Mouse (Mus musculus) neural tube, embryonic 13.5 days (tissue): ENCODE results near the gene Oxgr1. TPM values are rescaled to one million over a fixed set of nuclear protein-coding genes. Genes with fewer than 3 reads are reported as not detected.
"Not testable (repeated sequence)": the region's sequence is repeated elsewhere in the genome, so short reads cannot be mapped to it uniquely, and the experiment has no call there.

Experiments
- ATAC-seq: fragments of 200-750 bp; cut with Nextera tagmentation; 2 replicates; pipeline ENCODE4 v1.8.0; 2017; ENCODE audit warnings: low read depth, mild to moderate bottlenecking, moderate TSS enrichment, moderate library complexity
- H3K27ac ChIP-seq: fragments of 300-500 bp; sonication (generic); replicated peaks from 2 replicates; pipeline ENCODE4 v1.5.1; 2015; ENCODE audit warnings: moderate library complexity, mild to moderate bottlenecking, inconsistent platforms
- H3K27me3 ChIP-seq: fragments of 300-500 bp; sonication (generic); 2 replicates; pipeline ENCODE4 v1.6.1; 2015; ENCODE audit warnings: mild to moderate bottlenecking, inconsistent platforms
- H3K36me3 ChIP-seq: fragments of 300-500 bp; sonication (generic); 2 replicates; pipeline ENCODE4 v1.6.1; 2015; ENCODE audit warnings: mild to moderate bottlenecking, inconsistent platforms
- H3K4me1 ChIP-seq: fragments of 300-500 bp; sonication (generic); replicated peaks from 2 replicates; pipeline ENCODE4 v1.6.1; 2015; ENCODE audit warnings: inconsistent platforms
- H3K4me2 ChIP-seq: fragments of 300-500 bp; sonication (generic); 2 replicates; pipeline ENCODE4 v1.6.1; 2015; ENCODE audit warnings: inconsistent platforms, mild to moderate bottlenecking, moderate library complexity
- H3K4me3 ChIP-seq: fragments of 300-500 bp; sonication (generic); 2 replicates; pipeline ENCODE4 v1.5.1; 2015; ENCODE audit warnings: mild to moderate bottlenecking, inconsistent platforms
- H3K9ac ChIP-seq: fragments of 300-500 bp; sonication (generic); 2 replicates; pipeline ENCODE4 v1.6.1; 2015; ENCODE audit warnings: moderate library complexity, mild to moderate bottlenecking, inconsistent platforms
- H3K9me3 ChIP-seq: fragments of 300-500 bp; sonication (generic); 2 replicates; pipeline ENCODE4 v1.6.1; 2016; ENCODE audit warnings: inconsistent platforms
- WGBS: fragments of 180-500 bp; shearing (Covaris S2); methylation state at CpG from one replicate; pipeline ENCODE4 v1.1.7; 2015; 5-methylcytosine and 5-hydroxymethylcytosine counted together
- polyA plus RNA-seq: library from polyadenylated mRNA; unstranded; fragments of >200 nt; fragmentation: Nextera tagmentation; extraction: Ambion mirVana; gene quantifications from 2 replicates; pipeline ENCODE4 v1.2.1, GENCODE M21; 2015

The Oxgr1 gene
- polyA plus RNA-seq, 1 experiment from 2014 or later, result not detected

- Histone ChIP-seq H3K9ac (no peak overlapping the region), H3K9me3 (no peaks in the 10 kb centered on the region), H3K4me1 (no peaks in the 10 kb centered on the region), H3K27me3 (no peaks in the 10 kb centered on the region), H3K4me2 (no peak overlapping the region), H3K36me3 (no peaks in the 10 kb centered on the region), H3K27ac (no peak overlapping the region), H3K4me3 (no peak overlapping the region)
- WGBS, result 86% methylated on average over 11 of the region's 11 CpGs
- no peak for ATAC-seq
These were observed 32.0 kb downstream of the Oxgr1 start for GRCm38 (mm10) chr14:120009969-120010872.

GRCm38 (mm10) chr14:120005153-120005552 is 37.1 kb downstream of the Oxgr1 start:
- H3K4me1 ChIP-seq, result no peaks in the 10 kb centered on the region
- no peak overlapping the region for H3K4me2 ChIP-seq
- no peaks in the 10 kb centered on the region for H3K27me3 ChIP-seq
- ATAC-seq, result no peak
- no peaks in the 10 kb centered on the region for H3K9me3 ChIP-seq
- no peaks in the 10 kb centered on the region for H3K36me3 ChIP-seq
- no peak overlapping the region for H3K9ac ChIP-seq
- H3K27ac ChIP-seq, result no peak overlapping the region
- no peak overlapping the region for H3K4me3 ChIP-seq
- 42% methylated on average over 1 of the region's 1 CpGs for WGBS

- no peak overlapping the region for H3K4me3 ChIP-seq
- no peak for ATAC-seq
- H3K4me1 ChIP-seq, result no peaks in the 10 kb centered on the region
- no peaks in the 10 kb centered on the region for H3K9me3 ChIP-seq
- no peaks in the 10 kb centered on the region for H3K27me3 ChIP-seq
- no peak overlapping the region for H3K4me2 ChIP-seq
- no peaks in the 10 kb centered on the region for H3K36me3 ChIP-seq
- H3K27ac ChIP-seq, result no peak overlapping the region
- 91% methylated on average over 7 of the region's 7 CpGs for WGBS
- no peak overlapping the region for H3K9ac ChIP-seq
These were observed 38.6 kb downstream of the Oxgr1 start for GRCm38 (mm10) chr14:120003661-120004060.

- Histone ChIP-seq H3K4me3 (no peak overlapping the region), H3K27me3 (no peaks in the 10 kb centered on the region), H3K4me1 (no peaks in the 10 kb centered on the region), H3K27ac (no peak overlapping the region), H3K4me2 (no peak overlapping the region), H3K9me3 (no peaks in the 10 kb centered on the region), H3K36me3 (no peaks in the 10 kb centered on the region), H3K9ac (no peak overlapping the region)
- ATAC-seq, result no peak
- 93% methylated on average over 4 of the region's 4 CpGs for WGBS
These were observed 39.6 kb downstream of the Oxgr1 start for GRCm38 (mm10) chr14:120002673-120003072.

- H3K9me3 ChIP-seq, result no peaks in the 10 kb centered on the region
- H3K27me3 ChIP-seq, result no peaks in the 10 kb centered on the region
- no peak overlapping the region for H3K9ac ChIP-seq
- no peak overlapping the region for H3K27ac ChIP-seq
- no peak overlapping the region for H3K4me3 ChIP-seq
- no peak overlapping the region for H3K4me2 ChIP-seq
- 94% methylated on average over 10 of the region's 10 CpGs for WGBS
- no peaks in the 10 kb centered on the region for H3K36me3 ChIP-seq
- ATAC-seq, result no peak
- no peaks in the 10 kb centered on the region for H3K4me1 ChIP-seq
These were observed 52.6 kb downstream of the Oxgr1 start for GRCm38 (mm10) chr14:119989651-119990050.

- Histone ChIP-seq H3K27me3 (no peaks in the 10 kb centered on the region), H3K4me1 (no peaks in the 10 kb centered on the region), H3K36me3 (no peaks in the 10 kb centered on the region), H3K27ac (no peak overlapping the region), H3K9ac (no peak overlapping the region), H3K9me3 (no peaks in the 10 kb centered on the region), H3K4me2 (no peak overlapping the region), H3K4me3 (no peak overlapping the region)
- ATAC-seq, result no peak
- WGBS, result 87% methylated on average over 7 of the region's 7 CpGs
These were observed 53.1 kb downstream of the Oxgr1 start for GRCm38 (mm10) chr14:119988937-119989645.

GRCm38 (mm10) chr14:119987257-119987656 is 55.0 kb downstream of the Oxgr1 start:
- H3K4me3 ChIP-seq, result no peak overlapping the region
- no peak overlapping the region for H3K9ac ChIP-seq
- WGBS, result 83% methylated on average over 1 of the region's 1 CpGs
- no peak overlapping the region for H3K27ac ChIP-seq
- H3K36me3 ChIP-seq, result no peaks in the 10 kb centered on the region
- no peak overlapping the region for H3K4me2 ChIP-seq
- H3K4me1 ChIP-seq, result no peaks in the 10 kb centered on the region
- no peak for ATAC-seq
- no peaks in the 10 kb centered on the region for H3K9me3 ChIP-seq
- no peaks in the 10 kb centered on the region for H3K27me3 ChIP-seq

GRCm38 (mm10) chr14:119986778-119987177 is 55.5 kb downstream of the Oxgr1 start:
- no peak overlapping the region for H3K9ac ChIP-seq
- no peak overlapping the region for H3K4me2 ChIP-seq
- no peak overlapping the region for H3K4me3 ChIP-seq
- no peaks in the 10 kb centered on the region for H3K36me3 ChIP-seq
- H3K27ac ChIP-seq, result no peak overlapping the region
- no peaks in the 10 kb centered on the region for H3K4me1 ChIP-seq
- H3K27me3 ChIP-seq, result no peaks in the 10 kb centered on the region
- no peak for ATAC-seq
- 90% methylated on average over 6 of the region's 6 CpGs for WGBS
- H3K9me3 ChIP-seq, result no peaks in the 10 kb centered on the region

- WGBS, result 83% methylated on average over 7 of the region's 7 CpGs
- H3K4me2 ChIP-seq, H3K36me3 ChIP-seq, H3K4me1 ChIP-seq, H3K27ac ChIP-seq, H3K4me3 ChIP-seq, H3K27me3 ChIP-seq, ATAC-seq, H3K9ac ChIP-seq, H3K9me3 ChIP-seq: not testable (repeated sequence)
These were observed 55.9 kb downstream of the Oxgr1 start for GRCm38 (mm10) chr14:119986351-119986750.

GRCm38 (mm10) chr14:119981314-119981713 is 60.9 kb downstream of the Oxgr1 start:
- H3K27ac ChIP-seq, result no peak overlapping the region
- H3K4me2 ChIP-seq, result no peak overlapping the region
- H3K4me1 ChIP-seq, result 0 out of 2 replicates have a peak, but pooled peaks cover 5% of the 10 kb centered on the region
- peaks cover 6% of the 10 kb centered on the region; the same call in 1 of the 2 replicates for H3K9me3 ChIP-seq
- H3K36me3 ChIP-seq, result no peaks in the 10 kb centered on the region
- H3K27me3 ChIP-seq, result no peaks in the 10 kb centered on the region
- no peak overlapping the region for H3K4me3 ChIP-seq
- no peak for ATAC-seq
- no peak overlapping the region for H3K9ac ChIP-seq
- 55% methylated on average over 5 of the region's 5 CpGs for WGBS

GRCm38 (mm10) chr14:119980698-119981235 is 61.5 kb downstream of the Oxgr1 start:
- Histone ChIP-seq H3K9ac (no peak overlapping the region), H3K4me3 (no peak overlapping the region), H3K4me1 (0 out of 2 replicates have a peak, but pooled peaks cover 5% of the 10 kb centered on the region), H3K4me2 (no peak overlapping the region), H3K27ac (no peak overlapping the region), H3K27me3 (no peaks in the 10 kb centered on the region), H3K9me3 (peaks cover 6% of the 10 kb centered on the region; the same call in 1 of the 2 replicates), H3K36me3 (no peaks in the 10 kb centered on the region)
- WGBS, result 72% methylated on average over 6 of the region's 6 CpGs
- no peak for ATAC-seq
